Mouse (Mus musculus): ENCODE data around the gene Tnfsf13.

Gene Tnfsf13

GRCm38 (mm10) chr11:69685526-69686148, at the start of gene Tnfsf13:
TSS of gene Tnfsf13 (minus strand) at chr11:69685784.
- DNase-seq (ENCODE audit: low read depth, low spot score), result no peak

GRCm38 (mm10) chr11:69731408-69731807, 45.8 kb upstream of the Tnfsf13 start:
- peak; percentile 28 for DNase-seq (ENCODE audit: low read depth, low spot score)

GRCm38 (mm10) chr11:69729063-69729462, 43.5 kb upstream of the Tnfsf13 start:
- DNase-seq (ENCODE audit: low read depth, low spot score), result peak; percentile 76

- no peak for DNase-seq (ENCODE audit: low read depth, low spot score)
Measured at GRCm38 (mm10) chr11:69725951-69726350, 40.4 kb upstream of the Tnfsf13 start.

- no peak for DNase-seq (ENCODE audit: low read depth, low spot score)
Measured at GRCm38 (mm10) chr11:69723074-69723473, 37.5 kb upstream of the Tnfsf13 start.

GRCm38 (mm10) chr11:69720852-69721251, 35.3 kb upstream of the Tnfsf13 start:
- no peak for DNase-seq (ENCODE audit: low read depth, low spot score)

- no peak for DNase-seq (ENCODE audit: low read depth, low spot score)
Measured at GRCm38 (mm10) chr11:69719423-69719822, 33.8 kb upstream of the Tnfsf13 start.

GRCm38 (mm10) chr11:69718661-69719060, 33.1 kb upstream of the Tnfsf13 start:
- no peak for DNase-seq (ENCODE audit: low read depth, low spot score)

- no peak for DNase-seq (ENCODE audit: low read depth, low spot score)
Measured at GRCm38 (mm10) chr11:69716953-69717352, 31.4 kb upstream of the Tnfsf13 start.

GRCm38 (mm10) chr11:69715929-69716328, 30.3 kb upstream of the Tnfsf13 start:
- DNase-seq (ENCODE audit: low read depth, low spot score), result no peak

- DNase-seq (ENCODE audit: low read depth, low spot score), result no peak
Measured at GRCm38 (mm10) chr11:69715482-69715881, 29.9 kb upstream of the Tnfsf13 start.

GRCm38 (mm10) chr11:69714636-69715329, 29.2 kb upstream of the Tnfsf13 start:
- DNase-seq (ENCODE audit: low read depth, low spot score), result no peak

GRCm38 (mm10) chr11:69712954-69713672, 27.5 kb upstream of the Tnfsf13 start:
- no peak for DNase-seq (ENCODE audit: low read depth, low spot score)

- no peak for DNase-seq (ENCODE audit: low read depth, low spot score)
Measured at GRCm38 (mm10) chr11:69711082-69711481, 25.5 kb upstream of the Tnfsf13 start.

GRCm38 (mm10) chr11:69710470-69710869, 24.9 kb upstream of the Tnfsf13 start:
- no peak for DNase-seq (ENCODE audit: low read depth, low spot score)

- no peak for DNase-seq (ENCODE audit: low read depth, low spot score)
Measured at GRCm38 (mm10) chr11:69709554-69710446, 24.2 kb upstream of the Tnfsf13 start.

GRCm38 (mm10) chr11:69708614-69709265, 23.2 kb upstream of the Tnfsf13 start:
- DNase-seq (ENCODE audit: low read depth, low spot score), result no peak

GRCm38 (mm10) chr11:69707873-69708381, 22.3 kb upstream of the Tnfsf13 start:
- DNase-seq (ENCODE audit: low read depth, low spot score), result no peak

- no peak for DNase-seq (ENCODE audit: low read depth, low spot score)
Measured at GRCm38 (mm10) chr11:69707480-69707847, 21.9 kb upstream of the Tnfsf13 start.

GRCm38 (mm10) chr11:69706775-69707479, 21.3 kb upstream of the Tnfsf13 start:
- DNase-seq (ENCODE audit: low read depth, low spot score), result no peak
